Mouse (Mus musculus) left cerebral cortex, adult 11 months (tissue): ENCODE results near the gene Bcl2l14.

Experiments
- DNase-seq: peaks from one replicate; pipeline ENCODE4 v3.0.0; 2022; ENCODE audit warnings: low spot score

Gene Bcl2l14

DNA sequence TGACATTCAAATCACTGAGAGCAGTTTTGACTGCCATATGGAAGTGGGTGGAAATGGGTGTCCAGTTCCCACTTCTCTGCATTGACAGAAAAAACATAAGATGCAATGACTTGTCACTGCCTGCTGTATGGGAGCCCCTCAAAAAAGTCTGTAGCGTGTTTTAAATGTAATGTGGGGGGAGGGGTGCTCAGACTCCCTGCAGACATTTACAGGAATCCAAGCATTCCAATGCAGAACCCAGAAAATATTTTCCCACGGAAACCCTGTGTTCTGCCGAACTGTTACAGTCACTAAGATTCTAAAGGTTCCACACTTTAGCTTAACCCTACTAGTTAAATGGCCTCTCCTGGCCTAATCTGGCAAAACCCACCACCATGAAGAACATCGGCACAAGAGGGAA is at the start of gene Bcl2l14:
Bcl2l14 (plus strand) TSS at position 301 of the 400 bp plus-strand sequence.
- no peak for DNase-seq

DNA sequence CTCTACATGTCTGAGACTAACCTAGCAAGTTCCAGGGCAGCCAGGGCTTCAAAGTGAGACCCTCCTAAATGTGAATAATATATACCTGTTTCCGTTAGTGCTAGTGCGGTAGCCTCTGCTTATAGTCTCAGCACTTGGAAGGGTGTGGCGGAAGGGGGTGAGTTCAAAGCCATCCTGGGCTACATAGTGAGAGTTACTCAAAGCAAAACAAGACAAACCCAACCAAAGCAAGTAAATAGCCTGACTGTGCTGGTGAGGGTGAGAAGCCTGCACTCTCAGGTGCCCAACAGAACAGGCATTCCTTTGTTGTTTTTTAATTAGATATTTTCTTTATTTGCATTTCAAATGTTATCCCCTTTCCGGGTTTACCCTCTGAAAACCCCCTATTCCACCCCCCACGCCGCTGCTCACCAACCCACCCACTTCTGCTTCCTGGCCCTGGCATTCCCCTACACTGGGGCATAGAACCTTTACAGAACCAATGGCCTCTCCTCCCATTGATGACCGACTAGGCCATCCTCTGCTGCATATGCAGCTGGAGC is 47.5 kb upstream of the Bcl2l14 start:
- DNase-seq: no peak

DNA sequence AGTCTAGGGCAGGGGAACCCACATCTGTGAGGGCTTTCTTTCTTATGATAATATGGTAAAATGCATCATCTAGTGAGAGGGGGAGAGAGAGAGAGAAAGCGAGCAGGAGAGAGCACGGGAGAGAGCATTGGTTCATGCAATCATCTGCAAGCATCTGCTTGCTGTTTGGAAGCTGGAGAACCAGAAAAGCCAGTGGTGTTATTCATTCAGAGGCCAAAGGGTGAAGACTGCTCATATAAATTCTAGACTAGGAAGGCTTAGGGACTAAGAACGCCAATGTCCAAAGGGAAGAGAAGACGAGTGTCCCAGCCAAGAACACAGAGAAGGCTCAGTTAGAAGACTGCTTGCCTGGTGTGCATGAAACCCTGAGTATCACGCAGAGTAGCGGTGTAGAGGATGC is 43.2 kb upstream of the Bcl2l14 start:
- no peak for DNase-seq

DNA sequence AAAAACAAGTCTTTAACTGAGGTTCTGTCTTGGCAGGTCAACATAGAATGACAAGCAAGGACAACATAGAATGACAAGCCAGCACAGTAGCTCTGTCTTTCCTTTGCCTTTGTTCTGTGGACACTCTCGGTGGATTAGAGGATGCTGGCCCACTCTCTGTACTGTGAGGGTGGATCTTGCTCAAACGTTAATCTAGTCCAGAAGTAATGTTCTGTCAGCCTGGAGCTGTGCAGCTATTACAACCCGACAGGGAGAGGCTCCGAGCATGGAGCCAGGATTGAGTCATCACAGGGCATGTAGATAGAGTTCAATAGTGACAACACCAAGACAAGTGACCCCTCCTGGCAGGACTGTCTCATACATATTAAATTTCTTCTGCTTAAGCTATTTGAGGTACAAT is 42.4 kb upstream of the Bcl2l14 start:
- DNase-seq: no peak

DNA sequence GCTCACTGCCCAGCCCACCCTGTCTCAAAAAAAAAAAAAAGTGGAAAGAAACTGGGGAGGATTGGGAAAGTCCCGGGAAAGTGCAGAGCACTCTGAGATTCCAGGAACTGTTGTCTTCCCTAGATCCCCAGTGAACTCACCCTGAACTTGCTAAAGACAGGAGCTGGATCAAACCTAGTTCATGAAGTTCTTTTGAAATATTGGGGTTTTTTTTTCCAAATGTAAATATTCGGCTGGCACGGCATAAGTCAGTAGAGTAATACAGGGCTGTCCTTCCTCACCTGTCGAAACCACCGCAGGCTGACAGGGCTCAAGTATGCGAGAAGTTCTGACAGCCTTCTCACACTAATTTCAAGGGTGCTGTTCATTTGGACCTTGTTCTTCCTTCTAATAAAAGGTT is 38.5 kb upstream of the Bcl2l14 start:
- DNase-seq: no peak

DNA sequence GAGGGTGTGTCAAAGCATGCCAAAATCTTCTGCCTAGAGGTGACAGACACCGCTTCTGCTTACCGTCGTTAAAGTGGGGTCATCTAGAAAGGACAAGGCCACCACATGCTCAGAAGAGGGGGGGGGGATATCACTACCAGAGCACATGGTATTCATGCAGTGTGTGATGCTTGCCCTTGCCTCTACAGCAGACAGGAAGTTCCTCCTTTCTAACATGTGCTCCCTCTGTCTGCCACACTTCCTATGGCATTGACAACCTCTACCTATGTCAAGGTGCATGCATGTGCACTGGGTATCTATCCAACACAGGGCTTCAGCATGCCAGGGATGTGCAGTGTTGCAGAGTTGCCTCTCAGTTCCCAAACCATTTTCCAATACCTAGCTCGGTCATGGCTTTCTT is 36.0 kb upstream of the Bcl2l14 start:
- DNase-seq: no peak

DNA sequence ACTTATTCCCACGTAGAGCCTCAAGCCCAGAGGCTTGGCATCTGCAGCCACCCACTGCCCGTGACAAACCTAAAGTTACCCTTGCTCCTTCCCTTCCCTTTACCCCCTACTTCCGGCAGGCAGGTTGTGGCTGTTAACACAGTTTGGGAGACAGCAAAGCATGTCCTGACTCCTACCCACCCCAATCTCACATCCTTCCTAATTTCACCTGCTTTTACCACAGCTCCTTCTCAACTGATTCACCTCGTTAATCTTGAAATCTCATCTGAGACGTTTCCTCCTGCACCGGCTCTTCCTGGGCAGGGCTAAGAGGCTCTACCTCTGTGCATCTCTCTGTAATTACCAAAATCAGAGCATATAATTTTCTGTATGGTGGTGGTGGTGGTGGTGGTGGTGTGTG is 31.5 kb upstream of the Bcl2l14 start:
- DNase-seq: no peak

DNA sequence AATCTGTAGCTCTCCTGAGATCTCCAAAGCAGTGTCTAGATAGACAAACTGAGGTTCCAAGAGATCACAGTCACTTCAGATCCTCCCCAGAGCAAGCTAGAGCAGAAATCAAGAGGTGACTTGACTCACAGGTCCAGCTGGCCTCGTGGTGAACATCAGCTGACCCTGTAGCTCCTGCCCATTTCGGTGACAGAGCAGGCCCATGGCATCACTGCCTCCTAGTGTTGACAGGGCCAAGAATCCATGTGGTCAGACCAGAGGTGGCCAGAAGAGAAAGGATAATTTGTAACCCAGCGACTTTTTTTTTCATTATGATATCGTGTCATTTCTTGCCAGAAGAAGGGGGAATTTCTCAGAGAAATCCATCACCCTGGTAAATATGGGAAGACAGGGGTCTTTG is 30.2 kb upstream of the Bcl2l14 start:
- DNase-seq: no peak

DNA sequence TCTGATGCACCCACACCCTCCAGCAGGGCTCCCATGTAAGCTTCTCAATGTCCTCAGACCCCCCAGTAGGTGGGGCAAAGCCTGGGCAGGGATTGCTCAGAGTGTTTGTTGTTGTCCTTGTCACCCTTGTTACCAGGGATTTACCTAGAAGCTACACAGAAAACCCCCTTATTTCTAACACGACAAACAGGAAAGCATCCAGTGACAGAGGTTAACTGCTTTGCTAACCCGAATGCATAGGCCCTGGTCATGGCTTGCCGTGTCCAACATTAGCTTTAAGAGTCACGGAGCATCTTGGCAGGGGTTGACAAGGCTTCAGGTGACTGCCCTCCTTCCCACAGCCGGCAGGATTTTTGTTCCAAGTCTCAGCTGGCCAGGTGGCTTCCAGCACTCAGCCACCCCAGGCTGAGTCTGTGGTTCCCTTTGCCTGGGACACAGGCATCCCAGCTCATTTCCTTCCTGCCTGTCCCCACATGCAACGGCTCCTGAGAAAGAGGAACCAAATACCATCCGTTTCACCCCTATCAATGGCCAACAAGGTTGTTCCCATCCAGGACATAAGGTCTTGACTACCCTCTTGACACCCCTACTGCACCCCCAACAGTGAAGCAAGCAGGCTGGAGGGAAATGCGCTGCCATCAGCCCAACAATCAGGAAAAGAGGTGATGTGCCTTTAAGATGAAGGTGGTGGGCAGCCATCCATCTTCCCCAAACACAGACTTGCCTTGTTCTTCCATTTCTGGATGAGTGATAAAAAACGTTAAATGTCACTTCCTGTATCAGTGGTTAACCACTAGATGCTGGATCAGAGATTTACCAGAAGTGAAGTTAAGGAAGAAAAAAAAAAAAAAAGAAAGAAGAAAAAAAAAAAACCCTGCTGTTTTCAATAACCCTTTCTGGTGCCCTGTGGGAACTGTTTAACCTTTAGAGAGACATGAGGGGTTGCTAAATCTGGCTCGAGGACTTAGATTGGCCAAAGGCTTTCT is 29.5 kb upstream of the Bcl2l14 start:
- no peak for DNase-seq

DNA sequence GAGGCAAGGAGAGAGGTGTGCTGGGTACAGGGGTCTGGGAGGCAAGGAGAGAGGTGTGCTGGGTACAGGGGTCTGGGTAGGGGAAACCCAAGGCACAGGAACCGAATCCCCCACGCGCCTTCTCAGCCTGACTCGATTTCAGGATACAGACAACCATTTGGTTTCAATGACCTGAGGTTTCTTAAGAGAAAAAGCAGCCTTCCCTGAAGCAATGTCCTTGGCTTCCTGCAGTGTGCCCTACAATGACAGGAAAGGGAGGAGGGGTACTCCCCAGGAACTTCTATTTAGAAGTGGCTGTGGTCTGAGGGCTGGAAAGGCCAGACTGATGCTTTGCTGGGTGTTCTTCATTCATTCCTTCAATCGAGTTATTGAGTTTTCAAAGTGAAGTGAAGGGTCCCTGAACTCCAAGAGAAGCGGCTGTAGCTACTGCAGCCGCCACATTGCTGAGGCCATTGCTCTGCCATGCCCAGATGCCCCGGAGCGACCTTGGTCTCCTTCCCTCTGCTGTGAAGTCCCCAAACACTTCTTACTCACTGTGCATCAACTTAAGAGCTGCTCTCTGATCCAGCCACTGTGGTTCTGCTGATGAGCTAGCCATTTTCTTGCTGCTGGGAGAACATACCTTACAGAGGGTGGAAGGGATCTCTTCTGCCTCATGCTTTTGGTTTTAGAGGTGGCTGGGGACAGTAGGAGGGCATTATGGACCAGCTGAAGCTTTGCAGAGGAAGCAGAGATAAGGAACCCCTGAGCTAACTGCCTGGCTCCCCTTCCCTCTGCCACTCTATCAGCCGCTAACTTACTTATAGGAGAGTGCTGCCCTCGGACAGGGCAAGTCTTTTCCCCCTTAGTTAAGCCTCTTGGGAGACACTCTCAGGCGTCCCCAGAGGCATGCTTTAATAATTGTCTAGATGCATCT is 28.5 kb upstream of the Bcl2l14 start:
- no peak for DNase-seq

DNA sequence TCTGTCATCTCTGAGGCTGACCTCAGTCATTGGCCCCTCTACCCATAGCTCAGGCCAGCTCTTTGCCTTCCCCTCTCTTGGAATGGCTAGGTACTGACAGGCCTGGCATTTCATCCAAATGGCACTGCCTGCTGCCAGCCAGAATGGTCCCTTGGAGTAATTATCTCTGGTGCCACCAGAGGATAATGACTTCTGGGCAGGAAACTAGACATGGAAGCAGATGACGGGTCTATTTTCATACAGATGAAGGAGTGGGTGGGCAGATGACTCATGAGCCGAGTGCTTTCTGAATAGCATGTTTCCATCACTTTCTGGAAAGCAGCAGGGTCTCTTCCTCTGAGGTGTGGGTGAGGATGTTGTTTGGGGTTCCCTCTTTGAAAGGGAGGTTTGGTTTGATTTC is 23.2 kb upstream of the Bcl2l14 start:
- DNase-seq: peak; percentile 28

DNA sequence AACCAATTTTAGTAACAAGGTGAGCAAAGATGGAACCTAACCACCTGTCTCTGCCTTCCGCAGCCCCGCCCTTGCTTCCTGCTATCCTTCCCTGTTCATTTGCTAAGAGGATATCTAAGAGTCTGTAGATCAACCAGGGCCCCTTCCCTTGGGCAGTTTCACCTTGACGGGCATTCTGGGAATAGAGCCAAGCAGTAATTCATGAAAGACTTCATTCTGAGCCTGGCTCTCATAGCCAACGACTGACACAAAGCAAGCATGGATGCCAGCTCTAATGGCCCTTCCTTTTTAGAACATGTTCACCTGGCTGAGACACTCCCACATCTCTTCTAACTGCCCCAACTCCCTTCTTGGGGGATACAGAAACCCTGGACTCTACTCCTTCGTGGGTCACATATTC is 18.9 kb upstream of the Bcl2l14 start:
- no peak for DNase-seq

DNA sequence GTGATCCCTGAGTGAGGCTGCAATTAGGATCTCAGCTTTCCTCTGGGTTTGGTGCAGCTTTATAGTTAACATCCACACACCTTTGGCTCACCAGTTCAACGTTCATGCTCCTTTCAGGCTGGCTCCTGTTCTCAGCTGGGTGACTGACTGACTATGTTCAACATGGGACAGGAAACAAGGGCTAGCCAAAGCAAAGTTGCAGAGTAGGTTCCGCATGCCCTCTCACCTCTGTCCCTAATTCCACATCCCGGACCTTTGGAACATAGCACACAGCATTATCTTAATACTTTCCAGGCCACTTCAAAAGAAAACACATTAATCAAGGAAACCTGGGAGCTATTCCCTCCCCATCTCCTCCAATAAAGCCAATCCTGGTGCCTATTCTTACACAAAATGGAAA is 18.3 kb upstream of the Bcl2l14 start:
- no peak for DNase-seq

DNA sequence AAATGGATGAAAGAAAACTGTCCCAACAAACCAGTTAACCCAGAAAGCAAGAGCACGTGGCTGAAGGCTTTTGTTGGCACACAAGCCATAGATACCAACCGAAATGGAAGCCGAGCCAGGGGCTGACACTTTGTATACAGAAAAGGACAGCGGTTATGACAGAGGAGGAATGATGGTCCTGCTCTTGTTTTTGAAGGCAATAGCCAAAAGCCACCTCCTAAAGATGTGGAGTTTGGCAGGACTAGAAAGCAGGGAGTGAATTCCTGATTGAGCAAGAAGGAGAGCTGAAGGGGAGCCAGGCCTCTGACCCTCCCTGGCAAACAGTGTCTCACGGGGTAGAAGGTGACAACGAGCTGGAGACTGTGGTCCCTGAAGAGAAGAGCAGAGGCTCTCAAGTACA is 14.7 kb upstream of the Bcl2l14 start:
- DNase-seq: no peak

DNA sequence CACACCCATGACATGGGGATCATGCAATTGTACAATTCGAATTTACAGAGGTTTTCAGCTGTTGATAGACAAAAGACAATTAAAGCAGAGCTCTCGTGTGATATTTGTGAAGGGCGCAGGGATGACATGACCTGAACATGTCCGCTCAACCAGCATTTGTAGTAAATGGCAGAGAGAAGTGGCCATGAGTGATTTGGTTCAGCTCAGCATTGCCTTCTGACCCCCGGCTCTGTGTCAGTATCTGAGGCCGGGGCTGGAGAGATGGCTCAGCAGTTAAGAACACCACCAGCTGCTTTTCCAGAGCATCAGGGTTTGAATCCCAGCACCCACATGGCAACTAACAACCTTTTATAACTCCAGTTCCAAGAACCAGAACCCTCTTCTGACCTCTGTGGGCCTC is 10.2 kb upstream of the Bcl2l14 start:
- DNase-seq: no peak

DNA sequence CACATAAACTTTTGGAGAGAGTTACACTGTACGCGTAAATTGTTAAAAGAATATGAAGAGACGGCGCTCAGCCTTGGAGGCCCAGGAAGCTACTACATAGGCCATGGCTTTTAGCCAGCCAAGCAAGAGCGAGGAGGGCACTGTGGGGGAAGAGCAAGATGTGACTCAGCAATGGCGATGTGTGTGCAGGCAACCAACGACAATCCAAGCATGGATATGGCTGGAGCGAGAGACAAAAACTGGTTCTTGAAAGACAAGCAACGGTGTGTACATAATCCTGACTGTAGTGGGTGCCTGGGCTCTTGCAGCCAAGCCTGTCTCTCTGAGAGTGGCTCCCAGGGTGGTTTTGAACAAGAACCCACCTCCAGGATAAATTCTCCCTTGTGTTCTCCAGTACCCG is 8.7 kb upstream of the Bcl2l14 start:
- no peak for DNase-seq

DNA sequence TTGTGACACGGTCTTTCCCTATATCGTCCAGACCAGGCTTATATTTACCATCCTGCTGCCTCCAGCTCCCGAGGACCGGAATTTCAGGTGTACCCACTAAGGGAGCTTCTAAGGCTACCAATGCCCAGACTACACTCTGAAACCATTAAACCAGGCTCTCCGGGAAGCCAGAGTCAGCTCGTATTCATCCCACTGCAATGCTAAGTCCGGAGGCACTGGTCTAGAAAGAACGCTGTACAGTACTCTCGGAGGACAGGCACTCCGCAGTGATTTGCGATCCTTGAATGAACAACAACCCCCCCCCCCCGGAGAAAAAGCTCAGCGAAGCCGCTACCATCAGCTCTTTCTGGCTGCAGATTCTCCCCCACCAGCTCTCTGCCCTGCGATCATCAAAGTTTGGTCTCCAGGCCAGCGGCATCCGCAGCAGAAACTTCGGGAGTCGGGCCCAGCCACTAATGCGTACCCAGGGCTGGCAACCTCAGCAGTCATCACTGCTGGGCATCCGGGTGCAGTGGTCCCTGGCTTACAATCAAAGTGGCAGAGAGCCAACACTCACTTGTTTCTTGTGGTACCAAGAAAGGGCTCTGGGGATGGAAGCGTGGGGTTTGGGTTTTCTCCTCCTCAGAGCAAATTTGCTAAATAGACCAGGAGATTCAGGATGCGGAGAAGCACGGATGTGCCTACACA is 7.6 kb upstream of the Bcl2l14 start:
- no peak for DNase-seq

DNA sequence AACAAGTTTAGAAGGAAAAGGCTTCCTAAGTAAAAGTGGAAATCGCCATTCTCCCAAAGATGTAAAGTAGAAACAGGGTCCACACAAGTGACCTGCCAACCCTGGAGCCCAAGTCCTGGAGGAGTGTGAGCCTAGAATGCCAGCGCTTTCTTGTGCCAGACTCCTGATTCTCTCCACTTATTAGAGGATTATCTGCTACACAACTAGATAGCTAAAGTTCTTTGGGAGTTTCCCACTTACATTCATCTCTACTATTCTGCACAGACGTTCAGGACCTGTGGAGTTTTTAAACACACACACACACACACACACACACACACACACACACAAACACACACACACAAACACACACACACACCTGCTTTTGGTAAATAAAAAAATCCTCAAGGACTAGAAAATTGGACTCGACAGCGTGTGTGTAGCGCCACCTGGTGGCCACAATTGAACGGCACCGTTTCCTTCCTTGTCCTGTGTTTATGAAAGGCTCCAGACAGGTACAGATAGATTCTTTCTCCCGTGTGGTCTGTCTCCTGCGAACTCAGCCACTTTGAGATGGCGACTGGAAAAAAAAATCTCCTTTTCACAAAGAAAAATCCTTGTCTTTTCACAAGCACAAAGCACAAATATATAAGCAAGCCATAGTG is 6.7 kb upstream of the Bcl2l14 start:
- peak; percentile 57 for DNase-seq

DNA sequence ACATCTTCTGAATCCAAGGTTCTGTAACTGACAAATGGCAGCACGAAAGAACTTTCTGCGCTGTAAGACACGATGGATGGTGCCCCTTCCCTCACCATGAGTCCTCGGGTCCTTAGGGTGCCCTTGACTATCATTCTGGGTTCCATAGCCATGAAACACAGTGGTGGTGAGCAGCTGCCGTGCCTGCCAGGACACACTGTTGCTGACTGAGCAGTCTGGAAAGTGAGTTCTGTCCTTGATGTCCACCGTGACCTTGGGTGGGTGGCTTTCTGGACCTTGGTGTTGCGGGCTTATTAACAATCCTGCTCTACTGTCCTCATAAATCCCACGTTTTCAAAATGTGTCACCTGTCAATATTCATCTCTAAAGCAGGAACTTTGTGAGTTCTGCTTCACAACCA is 6.2 kb upstream of the Bcl2l14 start:
- DNase-seq: no peak

DNA sequence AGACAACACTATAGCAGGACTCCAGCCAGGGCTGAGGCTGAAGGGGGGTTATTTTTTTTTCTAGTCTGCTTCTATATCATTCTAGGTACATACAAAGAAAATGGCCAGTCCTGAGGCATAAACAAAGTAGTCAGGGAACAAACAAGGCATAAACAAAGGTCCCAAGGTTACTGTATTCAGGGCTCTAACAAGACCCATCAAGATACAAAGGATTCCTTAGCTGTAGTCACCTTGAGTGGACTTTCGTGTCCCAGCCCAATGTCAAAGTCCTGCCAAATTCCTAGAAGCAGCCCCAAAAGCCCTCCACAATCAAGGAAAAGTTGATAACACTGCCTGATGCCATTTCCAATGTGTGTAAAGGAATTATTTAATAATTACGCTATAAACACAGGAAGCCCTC is 5.3 kb upstream of the Bcl2l14 start:
- DNase-seq: no peak

DNA sequence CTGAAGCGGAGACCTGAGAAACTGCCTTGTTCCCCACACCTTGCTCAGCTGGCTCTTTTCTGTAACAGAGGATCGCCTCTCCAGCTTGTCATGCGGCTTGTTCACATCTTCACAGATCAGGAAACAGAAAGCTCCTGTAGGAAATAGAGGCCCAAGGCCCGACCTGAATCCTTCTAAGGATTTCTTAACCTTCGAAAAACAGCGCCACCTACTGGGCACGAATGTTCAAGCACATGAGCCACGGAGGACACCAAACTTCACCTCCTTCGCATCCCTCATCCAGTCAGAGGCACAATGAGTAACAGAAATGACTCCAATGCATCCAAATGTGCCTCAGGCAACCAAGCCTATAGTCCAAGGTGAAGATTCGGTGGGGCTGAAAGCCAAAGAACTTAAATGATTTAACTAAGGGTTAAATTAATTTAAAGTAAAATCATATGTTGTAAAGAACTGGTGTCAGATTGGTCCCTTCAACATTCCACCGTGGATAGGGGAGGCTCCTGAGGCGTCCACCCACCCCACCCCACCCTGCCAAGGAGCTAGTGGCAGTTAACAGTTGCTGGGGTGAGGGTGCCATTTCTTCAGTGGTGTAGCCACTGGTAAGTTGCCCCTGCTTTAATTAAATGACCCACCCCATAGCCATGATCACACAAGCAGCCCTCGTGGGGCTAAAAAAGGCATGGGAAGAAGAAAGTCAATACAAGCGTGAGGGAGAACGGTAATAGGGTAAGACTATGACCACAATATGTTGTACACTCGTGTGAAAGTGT is 7.0 kb downstream of the Bcl2l14 start:
- DNase-seq: peak; percentile 35
